Mouse (Mus musculus) midbrain, embryonic 12.5 days (tissue): ENCODE measurements at regions not wholly inside any gene's neighbourhood (a gene's known extent, or its start where the extent isn't known, plus 50 kb on each side); places are given as distances from the start of the nearest gene placed in this dataset.
"Not testable (repeated sequence)": the region's sequence is repeated elsewhere in the genome, so short reads cannot be mapped to it uniquely, and the experiment has no call there.

ENCODE experiments used
- ATAC-seq: fragments of 200-750 bp; cut with Nextera tagmentation; 2 replicates; pipeline ENCODE4 v1.8.0; 2017; ENCODE audit warnings: low read depth, moderate TSS enrichment, moderate library complexity; ENCODE audit not compliant: low FRiP score
- H3K27ac ChIP-seq: fragments of 300-500 bp; sonication (generic); replicated peaks from 2 replicates; pipeline ENCODE4 v1.5.1; 2016; ENCODE audit warnings: mild to moderate bottlenecking
- H3K27me3 ChIP-seq: fragments of 300-500 bp; sonication (generic); 2 replicates; pipeline ENCODE4 v1.6.1; 2016; ENCODE audit warnings: mild to moderate bottlenecking
- H3K36me3 ChIP-seq: fragments of 300-500 bp; sonication (generic); 2 replicates; pipeline ENCODE4 v1.6.1; 2016
- H3K4me1 ChIP-seq: fragments of 300-500 bp; sonication (generic); 2 replicates; pipeline ENCODE4 v1.6.1; 2016
- H3K4me2 ChIP-seq: fragments of 300-500 bp; sonication (generic); replicated peaks from 2 replicates; pipeline ENCODE4 v1.6.1; 2016; ENCODE audit warnings: mild to moderate bottlenecking, moderate library complexity
- H3K4me3 ChIP-seq: fragments of 300-500 bp; sonication (generic); 2 replicates; pipeline ENCODE4 v1.5.1; 2016; ENCODE audit warnings: mild to moderate bottlenecking
- H3K9ac ChIP-seq: fragments of 300-500 bp; sonication (generic); replicated peaks from 2 replicates; pipeline ENCODE4 v1.6.1; 2016; ENCODE audit warnings: mild to moderate bottlenecking, moderate library complexity
- H3K9me3 ChIP-seq: fragments of 300-500 bp; sonication (generic); 2 replicates; pipeline ENCODE4 v1.6.1; 2016; ENCODE audit warnings: mild to moderate bottlenecking
- WGBS: fragments of 180-500 bp; shearing (Covaris S2); methylation state at CpG from one replicate; pipeline ENCODE4 v1.1.7; 2016; 5-methylcytosine and 5-hydroxymethylcytosine counted together

GRCm38 (mm10) chr6:37751701-37752100, 118.9 kb upstream of the Trim24 start:
- no peak overlapping the region for H3K4me2 ChIP-seq
- ATAC-seq, result no peak

GRCm38 (mm10) chr6:37761003-37761402, 109.6 kb upstream of the Trim24 start:
- not testable (repeated sequence) for H3K36me3 ChIP-seq, H3K4me1 ChIP-seq, H3K9me3 ChIP-seq, H3K27ac ChIP-seq, ATAC-seq, H3K9ac ChIP-seq, H3K4me3 ChIP-seq, H3K27me3 ChIP-seq, H3K4me2 ChIP-seq
- 98% methylated on average over 3 of the region's 5 CpGs for WGBS

More at GRCm38 (mm10) chr6:37751701-37752100, 118.9 kb upstream of the Trim24 start:
- no peak overlapping the region for H3K9ac ChIP-seq
- H3K4me1 ChIP-seq, result no peaks in the 10 kb centered on the region
- H3K9me3 ChIP-seq, result no peaks in the 10 kb centered on the region
- H3K27me3 ChIP-seq, result no peaks in the 10 kb centered on the region
- H3K27ac ChIP-seq, result no peak overlapping the region
- no peak overlapping the region for H3K4me3 ChIP-seq
- H3K36me3 ChIP-seq, result no peaks in the 10 kb centered on the region

GRCm38 (mm10) chr6:37763036-37763435, 107.6 kb upstream of the Trim24 start:
- H3K9me3 ChIP-seq, result no peaks in the 10 kb centered on the region
- H3K4me1 ChIP-seq, result no peaks in the 10 kb centered on the region
- no peaks in the 10 kb centered on the region for H3K27me3 ChIP-seq
- H3K4me3 ChIP-seq, result no peak overlapping the region
- H3K4me2 ChIP-seq, result no peak overlapping the region
- 68% methylated on average over 2 of the region's 2 CpGs for WGBS
- no peak overlapping the region for H3K9ac ChIP-seq
- ATAC-seq, result no peak
- no peak overlapping the region for H3K27ac ChIP-seq
- H3K36me3 ChIP-seq, result no peaks in the 10 kb centered on the region

GRCm38 (mm10) chr6:37767690-37768089, 102.9 kb upstream of the Trim24 start:
- no peak overlapping the region for H3K4me3 ChIP-seq
- no peak for ATAC-seq

GRCm38 (mm10) chr6:37773294-37773693, 97.3 kb upstream of the Trim24 start:
- H3K9ac ChIP-seq, result no peak overlapping the region
- no peaks in the 10 kb centered on the region for H3K4me1 ChIP-seq
- H3K4me2 ChIP-seq, result no peak overlapping the region
- no peak for ATAC-seq
- H3K9me3 ChIP-seq, result peaks cover 11% of the 10 kb centered on the region; the same call in 1 of the 2 replicates
- no peaks in the 10 kb centered on the region for H3K27me3 ChIP-seq
- H3K36me3 ChIP-seq, result no peaks in the 10 kb centered on the region
- no peak overlapping the region for H3K4me3 ChIP-seq
- no peak overlapping the region for H3K27ac ChIP-seq

More at GRCm38 (mm10) chr6:37767690-37768089, 102.9 kb upstream of the Trim24 start:
- Histone ChIP-seq H3K27ac (no peak overlapping the region), H3K9ac (no peak overlapping the region), H3K4me1 (no peaks in the 10 kb centered on the region), H3K9me3 (no peaks in the 10 kb centered on the region), H3K4me2 (no peak overlapping the region), H3K27me3 (no peaks in the 10 kb centered on the region), H3K36me3 (no peaks in the 10 kb centered on the region)

DNA sequence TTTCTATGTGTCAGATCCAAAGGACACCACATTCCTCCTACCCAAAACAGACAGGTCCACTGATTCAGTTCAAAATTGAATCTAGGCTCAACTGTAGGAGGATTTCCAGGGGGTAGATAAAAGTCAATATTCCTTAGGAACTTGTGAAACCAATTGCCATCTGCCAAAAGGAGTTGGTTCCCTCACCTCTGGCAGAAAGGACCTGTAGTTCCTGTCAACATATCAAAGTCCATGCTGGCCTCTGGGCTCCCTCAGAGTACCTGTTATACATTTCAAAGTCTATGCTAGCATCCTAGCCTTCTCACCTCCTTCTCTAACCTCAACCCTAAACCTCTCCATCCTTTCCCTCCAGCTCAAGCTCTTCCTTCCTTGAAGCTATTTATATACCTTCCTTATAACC, 95.5 kb upstream of the Trim24 start:
- Histone ChIP-seq H3K36me3 (no peaks in the 10 kb centered on the region), H3K4me1 (no peaks in the 10 kb centered on the region), H3K27me3 (no peaks in the 10 kb centered on the region), H3K4me2 (no peak overlapping the region), H3K9me3 (peaks cover 11% of the 10 kb centered on the region; the same call in 1 of the 2 replicates), H3K9ac (no peak overlapping the region), H3K4me3 (no peak overlapping the region), H3K27ac (no peak overlapping the region)
- ATAC-seq, result no peak

DNA sequence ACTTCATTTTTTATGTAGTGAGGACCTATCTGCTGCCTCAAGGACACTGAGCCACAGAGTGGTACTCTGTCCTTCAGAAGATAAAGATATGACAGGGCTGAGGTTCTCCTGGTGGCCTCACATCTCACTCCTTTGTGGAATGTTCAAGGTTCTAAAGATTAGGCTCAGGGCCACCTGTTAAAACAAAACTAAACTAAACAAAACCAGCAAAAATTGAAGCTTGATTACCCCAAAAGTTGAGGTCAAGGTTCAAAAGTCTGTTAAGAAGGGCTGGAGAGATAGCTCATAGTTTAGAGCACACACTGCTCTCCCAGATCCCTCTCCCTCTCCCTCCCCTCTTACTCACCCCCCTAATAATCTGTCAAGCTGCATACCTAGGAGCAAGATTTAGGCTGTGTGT, 90.7 kb upstream of the Trim24 start:
- Histone ChIP-seq H3K9ac (no peak overlapping the region), H3K36me3 (no peaks in the 10 kb centered on the region), H3K4me3 (no peak overlapping the region), H3K4me1 (no peaks in the 10 kb centered on the region), H3K27ac (no peak overlapping the region), H3K27me3 (no peaks in the 10 kb centered on the region), H3K4me2 (no peak overlapping the region), H3K9me3 (peaks cover 7% of the 10 kb centered on the region; the same call in 1 of the 2 replicates)
- no peak for ATAC-seq

DNA sequence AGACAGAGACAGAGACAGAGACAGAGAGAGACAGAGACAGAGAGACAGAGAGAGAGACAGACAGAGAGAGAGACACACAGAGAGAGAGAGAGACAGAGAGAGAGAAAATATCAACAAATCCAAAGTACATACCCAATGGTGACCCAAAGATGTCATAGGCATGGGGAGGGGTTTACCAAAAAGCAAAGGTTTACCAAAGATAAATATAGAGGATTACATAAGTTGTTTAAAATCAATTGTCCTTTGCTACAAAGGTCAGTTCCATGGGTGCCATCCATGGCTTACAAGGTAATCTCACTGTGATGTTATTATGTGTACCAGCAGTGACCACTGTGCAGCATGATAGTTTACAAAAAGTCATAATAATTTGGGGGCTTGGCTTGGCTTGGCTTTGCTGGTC, 88.7 kb upstream of the Trim24 start:
- no peaks in the 10 kb centered on the region for H3K36me3 ChIP-seq
- no peak for ATAC-seq
- H3K9me3 ChIP-seq, result peaks cover 6% of the 10 kb centered on the region; the same call in 1 of the 2 replicates
- no peak overlapping the region for H3K9ac ChIP-seq
- no peak overlapping the region for H3K27ac ChIP-seq
- no peaks in the 10 kb centered on the region for H3K27me3 ChIP-seq
- no peak overlapping the region for H3K4me2 ChIP-seq
- no peak overlapping the region for H3K4me3 ChIP-seq
- H3K4me1 ChIP-seq, result no peaks in the 10 kb centered on the region

GRCm38 (mm10) chr6:37785280-37785679, 85.3 kb upstream of the Trim24 start:
- WGBS, result 92% methylated on average over 3 of the region's 3 CpGs
- not testable (repeated sequence) for H3K36me3 ChIP-seq, H3K9me3 ChIP-seq, H3K27me3 ChIP-seq, H3K4me3 ChIP-seq, ATAC-seq, H3K9ac ChIP-seq, H3K4me2 ChIP-seq, H3K27ac ChIP-seq, H3K4me1 ChIP-seq

- Histone ChIP-seq H3K4me3 (no peak overlapping the region), H3K9me3 (0 out of 2 replicates have a peak, but pooled peaks cover 5% of the 10 kb centered on the region), H3K27ac (no peak overlapping the region), H3K36me3 (no peaks in the 10 kb centered on the region), H3K9ac (no peak overlapping the region), H3K4me2 (no peak overlapping the region), H3K27me3 (no peaks in the 10 kb centered on the region), H3K4me1 (no peaks in the 10 kb centered on the region)
- ATAC-seq, result no peak
- WGBS, result 91% methylated on average over 7 of the region's 7 CpGs
Observed at GRCm38 (mm10) chr6:37785741-37786140, 84.9 kb upstream of the Trim24 start.

DNA sequence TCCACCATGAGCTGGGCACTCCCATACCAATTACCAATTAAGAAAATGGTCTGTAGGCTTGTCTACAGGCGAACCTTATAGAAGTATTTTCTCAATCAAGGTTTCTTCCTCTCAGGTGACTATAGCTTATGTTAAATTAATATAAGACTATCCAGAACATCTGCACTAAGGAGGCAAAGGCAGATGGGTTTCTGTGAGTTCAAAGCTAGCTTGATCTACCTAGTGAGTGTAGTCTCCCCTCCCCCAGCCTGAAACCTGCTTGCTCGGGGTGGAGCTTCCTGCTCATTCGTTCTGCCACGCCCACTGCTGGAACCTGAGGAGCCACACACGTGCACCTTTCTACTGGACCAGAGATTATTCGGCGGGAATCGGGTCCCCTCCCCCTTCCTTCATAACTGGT, 82.8 kb upstream of the Trim24 start:
- not testable (repeated sequence) for H3K27ac ChIP-seq, H3K4me1 ChIP-seq, H3K4me3 ChIP-seq, H3K9me3 ChIP-seq, ATAC-seq, H3K9ac ChIP-seq, H3K27me3 ChIP-seq, H3K36me3 ChIP-seq, H3K4me2 ChIP-seq
- WGBS, result 94% methylated on average over 4 of the region's 8 CpGs

DNA sequence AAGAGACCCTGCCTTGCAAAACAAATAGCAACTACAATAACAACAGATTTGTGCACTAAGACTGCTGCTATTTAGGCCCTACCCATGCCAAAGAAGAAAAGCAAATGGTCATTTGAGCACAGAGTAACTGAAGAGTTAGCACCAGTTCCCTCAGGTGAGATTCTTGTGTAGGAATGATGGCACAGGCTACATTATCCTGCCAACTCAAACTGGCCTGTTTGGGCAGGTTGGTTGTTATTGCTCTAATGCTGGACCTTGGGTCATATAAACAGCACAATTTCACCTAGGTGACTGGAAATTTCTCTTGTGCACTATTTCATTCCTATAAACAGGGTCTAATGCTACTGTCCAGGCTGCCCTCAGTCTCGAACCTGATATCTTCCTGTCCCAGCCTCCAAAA, 79.7 kb upstream of the Trim24 start:
- H3K4me3 ChIP-seq, result no peak overlapping the region
- H3K4me1 ChIP-seq, result peaks cover 3% of the 10 kb centered on the region; the same call in 1 of the 2 replicates
- no peak overlapping the region for H3K4me2 ChIP-seq
- H3K27ac ChIP-seq, result no peak overlapping the region
- peaks cover 5% of the 10 kb centered on the region for H3K9me3 ChIP-seq
- no peaks in the 10 kb centered on the region for H3K36me3 ChIP-seq
- no peak for ATAC-seq
- 85% methylated on average over 1 of the region's 1 CpGs for WGBS
- H3K27me3 ChIP-seq, result no peaks in the 10 kb centered on the region
- no peak overlapping the region for H3K9ac ChIP-seq

DNA sequence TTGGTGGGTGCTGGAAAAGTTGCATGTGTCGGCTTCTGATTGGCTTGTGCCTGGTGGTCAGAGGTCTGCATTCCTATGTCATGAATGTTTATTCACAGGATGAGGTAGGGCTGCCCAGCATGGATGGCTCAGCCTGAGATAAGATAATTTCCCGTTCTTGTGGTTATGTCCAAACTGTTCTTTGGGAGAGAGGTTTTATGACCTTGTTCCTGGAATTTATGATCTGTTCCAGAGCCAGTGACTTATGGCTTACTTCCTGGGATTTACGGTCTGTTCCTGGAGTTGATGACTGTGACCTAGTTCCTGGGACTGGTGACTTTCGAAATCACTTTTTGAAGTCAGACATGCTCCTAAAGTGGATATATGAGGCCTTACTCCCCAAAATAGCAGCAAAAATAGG, 76.4 kb upstream of the Trim24 start:
- Histone ChIP-seq H3K4me2 (no peak overlapping the region), H3K4me1 (peaks cover 3% of the 10 kb centered on the region; the same call in 1 of the 2 replicates), H3K27ac (no peak overlapping the region), H3K4me3 (no peak overlapping the region), H3K27me3 (no peaks in the 10 kb centered on the region), H3K9me3 (peaks cover 10% of the 10 kb centered on the region), H3K36me3 (no peaks in the 10 kb centered on the region), H3K9ac (no peak overlapping the region)
- WGBS, result 94% methylated on average over 4 of the region's 4 CpGs
- ATAC-seq, result no peak
